Mouse (Mus musculus) cerebellum, adult 2 months (tissue): ENCODE data around the gene Thsd7b. TPM values are rescaled to one million over a fixed set of nuclear protein-coding genes. Genes with fewer than 3 reads are reported as not detected.

Experiments
- DNase-seq, 2 experiments: peaks; one replicate each; pipeline ENCODE4 v3.0.0; 2021
- H3K27ac ChIP-seq: fragments of 200-500 bp; 2 replicates; pipeline ENCODE4 v1.5.1; 2012; ENCODE audit warnings: low read length, control low read depth, inconsistent platforms; ENCODE audit not compliant: insufficient read depth
- H3K27me3 ChIP-seq: fragments of 200-500 bp; 2 replicates; pipeline ENCODE4 v1.6.1; 2012; ENCODE audit warnings: inconsistent platforms, mild to moderate bottlenecking, low read length, moderate library complexity; ENCODE audit not compliant: control insufficient read depth, insufficient read depth
- H3K4me1 ChIP-seq: fragments of 200-500 bp; 2 replicates; pipeline ENCODE4 v1.6.1; 2011; ENCODE audit warnings: low read length; ENCODE audit not compliant: control insufficient read depth, insufficient read depth
- H3K4me3 ChIP-seq: fragments of 200-500 bp; replicated peaks from 2 replicates; pipeline ENCODE3; 2011; ENCODE audit warnings: mild to moderate bottlenecking, low read depth, low read length, control low read depth; ENCODE audit not compliant: insufficient read depth
- CTCF ChIP-seq: fragments of 200-500 bp; IDR thresholded peaks from 2 replicates; pipeline ENCODE4 v1.5.1; 2011; ENCODE audit warnings: low read depth, mild to moderate bottlenecking, control low read depth, low read length, moderate library complexity, borderline replicate concordance; ENCODE audit not compliant: insufficient read depth
- POLR2A ChIP-seq: fragments of 200-500 bp; IDR thresholded peaks from 2 replicates; pipeline ENCODE4 v1.6.1; 2011; ENCODE audit warnings: low read length, control low read depth, borderline replicate concordance; ENCODE audit not compliant: insufficient read depth
- WGBS: fragments of 180-500 bp; shearing (Covaris S2); methylation state at CpG from one replicate; pipeline ENCODE4 v1.1.7; 2018; 5-methylcytosine and 5-hydroxymethylcytosine counted together
- polyA plus RNA-seq: library from polyadenylated mRNA; depleted of rRNA; stranded (reverse); fragments of >200 nt; gene quantifications from 2 replicates; pipeline ENCODE4 v1.2.3, GENCODE M21; 2012

Gene Thsd7b
- polyA plus RNA-seq, 1 experiment, result 1.7 TPM

GRCm38 (mm10) chr1:129887861-129888260 is 614.8 kb downstream of the Thsd7b start:
- Histone ChIP-seq H3K27ac (no peak overlapping the region), H3K4me3 (no peak overlapping the region), H3K27me3 (no peaks in the 10 kb centered on the region), H3K4me1 (no peaks in the 10 kb centered on the region)
- TF ChIP-seq CTCF, result no peak
- TF ChIP-seq POLR2A, result no peak
- WGBS, result 48% methylated on average over 1 of the region's 1 CpGs
- no peak for DNase-seq

GRCm38 (mm10) chr1:129898121-129898520 is 625.0 kb downstream of the Thsd7b start:
- TF ChIP-seq POLR2A (no peak), CTCF (no peak)
- no peak overlapping the region for H3K4me3 ChIP-seq
- no peaks in the 10 kb centered on the region for H3K4me1 ChIP-seq
- WGBS, result 86% methylated on average over 5 of the region's 5 CpGs
- no peak for DNase-seq
- no peak overlapping the region for H3K27ac ChIP-seq
- no peaks in the 10 kb centered on the region for H3K27me3 ChIP-seq

GRCm38 (mm10) chr1:129915484-129915883 is 642.4 kb downstream of the Thsd7b start:
- 39% methylated on average over 4 of the region's 4 CpGs for WGBS
- Histone ChIP-seq H3K27ac (no peak overlapping the region), H3K27me3 (no peaks in the 10 kb centered on the region), H3K4me3 (no peak overlapping the region), H3K4me1 (no peaks in the 10 kb centered on the region)
- TF ChIP-seq CTCF (no peak), POLR2A (no peak)
- DNase-seq, result no peak

DNA sequence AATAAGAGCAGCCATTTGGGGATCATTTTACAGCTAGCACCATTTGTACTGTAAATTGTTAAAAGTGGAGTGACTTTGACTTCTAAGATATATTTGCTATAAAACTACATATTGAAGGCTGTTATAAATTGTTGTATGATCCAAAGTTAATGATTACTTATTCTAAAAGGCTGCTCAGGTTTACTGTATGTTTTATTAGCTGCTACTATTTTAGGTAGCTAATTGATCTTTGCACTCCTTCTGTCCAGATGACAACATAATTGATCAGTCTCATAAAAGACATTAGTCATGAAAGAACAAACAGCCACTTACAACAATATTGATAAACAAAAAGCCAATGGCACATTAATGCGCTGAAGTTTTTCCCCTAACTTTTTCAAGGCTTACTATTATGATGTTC is 644.5 kb downstream of the Thsd7b start:
- no peaks in the 10 kb centered on the region for H3K27me3 ChIP-seq
- no peak overlapping the region for H3K27ac ChIP-seq
- DNase-seq, result no peak
- H3K4me1 ChIP-seq, result no peaks in the 10 kb centered on the region
- no peak overlapping the region for H3K4me3 ChIP-seq
- TF ChIP-seq CTCF (no peak), POLR2A (no peak)
- 98% methylated on average over 1 of the region's 1 CpGs for WGBS

- DNase-seq, result no peak
- Histone ChIP-seq H3K4me3 (no peak overlapping the region), H3K27me3 (no peaks in the 10 kb centered on the region), H3K27ac (no peak overlapping the region), H3K4me1 (no peaks in the 10 kb centered on the region)
- TF ChIP-seq CTCF, result no peak
- TF ChIP-seq POLR2A, result no peak
- 70% methylated on average over 1 of the region's 1 CpGs for WGBS
These were observed 646.3 kb downstream of the Thsd7b start for GRCm38 (mm10) chr1:129919385-129919784.

GRCm38 (mm10) chr1:129931003-129931402 is 657.9 kb downstream of the Thsd7b start:
- no peak for DNase-seq
- 82% methylated on average over 2 of the region's 2 CpGs for WGBS
- Histone ChIP-seq H3K27ac (no peak overlapping the region), H3K4me1 (no peaks in the 10 kb centered on the region), H3K4me3 (no peak overlapping the region), H3K27me3 (no peaks in the 10 kb centered on the region)
- TF ChIP-seq POLR2A, result no peak
- TF ChIP-seq CTCF, result no peak

DNA sequence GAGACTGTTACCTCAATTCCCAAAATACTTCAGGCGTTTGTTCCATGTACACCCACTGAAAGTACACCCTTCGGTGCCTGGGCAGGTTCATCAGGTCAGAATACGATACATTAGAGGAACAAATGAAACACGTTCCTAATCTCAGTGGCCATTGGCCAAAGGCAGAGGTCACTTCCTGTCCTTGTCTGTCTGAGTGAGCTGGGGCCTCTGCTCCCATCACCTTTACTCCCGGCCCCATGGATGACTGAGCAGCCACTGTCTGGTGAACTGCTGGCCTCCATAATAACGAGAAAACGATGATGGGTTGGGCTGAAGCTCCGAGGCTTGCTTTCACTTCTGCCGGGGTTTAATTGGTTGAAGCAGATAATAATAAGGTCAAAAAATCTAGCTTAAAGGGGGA is 670.0 kb downstream of the Thsd7b start:
- no peak for TF ChIP-seq POLR2A
- no peak for TF ChIP-seq CTCF
- no peak for DNase-seq
- Histone ChIP-seq H3K4me3 (no peak overlapping the region), H3K27ac (no peak overlapping the region), H3K4me1 (no peaks in the 10 kb centered on the region), H3K27me3 (no peaks in the 10 kb centered on the region)
- 56% methylated on average over 9 of the region's 9 CpGs for WGBS

- H3K4me3 ChIP-seq, result no peak overlapping the region
- DNase-seq, result no peak
- TF ChIP-seq POLR2A, result no peak
- TF ChIP-seq CTCF, result no peak
- 62% methylated on average over 4 of the region's 4 CpGs for WGBS
- no peaks in the 10 kb centered on the region for H3K4me1 ChIP-seq
- H3K27me3 ChIP-seq, result no peaks in the 10 kb centered on the region
- no peak overlapping the region for H3K27ac ChIP-seq
These were observed 673.9 kb downstream of the Thsd7b start for GRCm38 (mm10) chr1:129947026-129947425.
